Mouse (Mus musculus): ENCODE results near the gene Htr6. TPM values are rescaled to one million over a fixed set of nuclear protein-coding genes. Genes with fewer than 3 reads are reported as not detected.

The Htr6 gene
- polyA plus RNA-seq, 2 experiments = not detected

DNA sequence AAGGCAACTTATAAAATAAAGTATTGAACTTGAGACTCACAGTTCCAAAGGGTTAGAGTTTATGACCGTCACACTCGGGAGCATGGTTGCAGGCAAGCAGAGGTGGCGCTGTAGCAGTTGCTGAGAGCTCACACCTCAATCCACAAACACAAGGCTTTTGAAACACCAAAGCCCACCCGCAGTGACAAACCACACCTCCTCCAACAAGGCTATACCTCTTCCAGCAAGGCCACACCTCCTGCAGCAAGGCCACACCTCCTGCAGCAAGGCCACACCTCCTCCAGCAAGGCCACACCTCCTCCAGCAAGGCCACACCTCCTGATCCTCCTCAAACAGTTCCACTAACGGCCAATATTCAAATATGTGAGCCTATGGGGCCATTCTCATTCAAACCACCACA, 30.8 kb downstream of the Htr6 start:
- Histone ChIP-seq H3K4me3 (ENCODE audit: insufficient read depth in 1 of 2, low read depth in 2 of 2, low read length in 2 of 2) (no peak overlapping the region), H3K4me1 (replicated peaks; ENCODE audit: control insufficient read depth in 2 of 2, insufficient read depth in 2 of 2, low read length in 1 of 2) (no peaks in the 10 kb centered on the region), H3K4me2 (ENCODE audit: low read depth) (no peak overlapping the region), H3K36me3 (replicated peaks; ENCODE audit: control insufficient read depth, insufficient read depth, low read depth) (no peaks in the 10 kb centered on the region), H3K9me3 (ENCODE audit: control insufficient read depth, low read length) (no peaks in the 10 kb centered on the region), H3K27me3 (ENCODE audit: control insufficient read depth, insufficient read depth, low read length) (no peaks in the 10 kb centered on the region), H3K9ac (replicated peaks) (no peak overlapping the region), H3K27ac (no peak overlapping the region)
- 77% methylated on average over 5 of the region's 5 CpGs for WGBS (ENCODE audit: insufficient replicate concordance)
- TF ChIP-seq CTCF (IDR thresholded peaks at IDR 0.05; ENCODE audit: low read depth) (no peak), EP300 (IDR thresholded peaks at IDR 0.05; ENCODE audit: low read depth) (no peak)
- no peak for DNase-seq (ENCODE audit: low read depth in 3 of 3, low spot score in 3 of 3)
- no peak for ATAC-seq (ENCODE audit: insufficient read depth)

DNA sequence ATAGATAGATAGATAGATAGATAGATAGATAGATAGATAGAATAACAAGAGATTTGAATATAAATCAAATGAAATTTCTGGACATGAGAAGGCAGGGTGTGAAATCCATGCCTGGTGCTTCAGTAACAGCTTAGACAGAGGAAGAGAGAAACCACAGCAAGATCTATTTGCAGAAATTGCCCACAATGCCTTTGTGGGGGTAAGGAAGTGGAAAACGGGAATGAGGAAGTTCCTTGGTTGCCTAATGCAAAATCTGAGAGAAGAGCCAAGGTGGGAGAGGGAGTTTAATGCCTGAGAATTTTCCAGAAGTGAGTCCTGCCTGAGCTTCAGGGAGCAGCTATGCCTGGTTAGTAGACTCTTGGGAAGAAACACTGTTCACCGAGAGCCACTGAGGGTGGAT, 31.8 kb downstream of the Htr6 start:
- Histone ChIP-seq H3K27ac (no peak overlapping the region), H3K27me3 (ENCODE audit: control insufficient read depth, insufficient read depth, low read length) (no peaks in the 10 kb centered on the region), H3K9ac (replicated peaks) (no peak overlapping the region), H3K4me3 (ENCODE audit: insufficient read depth in 1 of 2, low read depth in 2 of 2, low read length in 2 of 2) (no peak overlapping the region), H3K9me3 (ENCODE audit: control insufficient read depth, low read length) (no peaks in the 10 kb centered on the region), H3K4me2 (ENCODE audit: low read depth) (no peak overlapping the region), H3K4me1 (replicated peaks; ENCODE audit: control insufficient read depth in 2 of 2, insufficient read depth in 2 of 2, low read length in 1 of 2) (no peaks in the 10 kb centered on the region), H3K36me3 (replicated peaks; ENCODE audit: control insufficient read depth, insufficient read depth, low read depth) (no peaks in the 10 kb centered on the region)
- TF ChIP-seq CTCF (IDR thresholded peaks at IDR 0.05; ENCODE audit: low read depth) = no peak
- TF ChIP-seq EP300 (IDR thresholded peaks at IDR 0.05; ENCODE audit: low read depth) = no peak
- DNase-seq (ENCODE audit: low read depth in 3 of 3, low spot score in 3 of 3) (no peak), ATAC-seq (ENCODE audit: insufficient read depth) (no peak)
- 30% methylated on average over 2 of the region's 2 CpGs for WGBS (ENCODE audit: insufficient replicate concordance)

DNA sequence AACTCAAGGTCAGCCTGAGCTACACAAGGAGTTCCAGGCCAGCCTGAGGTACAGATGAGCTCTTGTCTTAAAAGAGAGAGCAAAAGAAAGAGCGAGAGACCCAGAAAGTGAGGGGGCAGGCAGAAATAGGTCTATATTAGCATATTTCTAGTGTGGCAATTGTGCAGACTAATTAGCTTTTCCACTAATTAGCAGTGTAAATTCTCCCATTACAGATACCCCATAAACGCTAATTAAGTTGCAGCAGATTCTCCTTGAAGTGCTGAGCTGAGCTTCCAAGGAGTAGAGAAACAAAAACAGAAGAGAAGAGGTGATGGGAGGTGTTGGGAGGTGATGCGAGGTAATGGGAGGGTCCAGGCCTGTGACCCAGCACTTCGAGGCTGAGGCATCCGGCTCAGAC, 32.8 kb downstream of the Htr6 start:
- Histone ChIP-seq H3K36me3 (replicated peaks; ENCODE audit: control insufficient read depth, insufficient read depth, low read depth) (no peaks in the 10 kb centered on the region), H3K4me1 (replicated peaks; ENCODE audit: control insufficient read depth in 2 of 2, insufficient read depth in 2 of 2, low read length in 1 of 2) (no peaks in the 10 kb centered on the region), H3K27me3 (ENCODE audit: control insufficient read depth, insufficient read depth, low read length) (no peaks in the 10 kb centered on the region), H3K9me3 (ENCODE audit: control insufficient read depth, low read length) (no peaks in the 10 kb centered on the region), H3K4me3 (ENCODE audit: insufficient read depth in 1 of 2, low read depth in 2 of 2, low read length in 2 of 2) (no peak overlapping the region), H3K9ac (replicated peaks) (no peak overlapping the region), H3K27ac (no peak overlapping the region), H3K4me2 (ENCODE audit: low read depth) (no peak overlapping the region)
- DNase-seq (ENCODE audit: low read depth in 3 of 3, low spot score in 3 of 3) = no peak
- TF ChIP-seq EP300 (IDR thresholded peaks at IDR 0.05; ENCODE audit: low read depth) (no peak), CTCF (IDR thresholded peaks at IDR 0.05; ENCODE audit: low read depth) (no peak)
- no peak for ATAC-seq (ENCODE audit: insufficient read depth)
- WGBS (ENCODE audit: insufficient replicate concordance) = 62% methylated on average over 5 of the region's 5 CpGs

DNA sequence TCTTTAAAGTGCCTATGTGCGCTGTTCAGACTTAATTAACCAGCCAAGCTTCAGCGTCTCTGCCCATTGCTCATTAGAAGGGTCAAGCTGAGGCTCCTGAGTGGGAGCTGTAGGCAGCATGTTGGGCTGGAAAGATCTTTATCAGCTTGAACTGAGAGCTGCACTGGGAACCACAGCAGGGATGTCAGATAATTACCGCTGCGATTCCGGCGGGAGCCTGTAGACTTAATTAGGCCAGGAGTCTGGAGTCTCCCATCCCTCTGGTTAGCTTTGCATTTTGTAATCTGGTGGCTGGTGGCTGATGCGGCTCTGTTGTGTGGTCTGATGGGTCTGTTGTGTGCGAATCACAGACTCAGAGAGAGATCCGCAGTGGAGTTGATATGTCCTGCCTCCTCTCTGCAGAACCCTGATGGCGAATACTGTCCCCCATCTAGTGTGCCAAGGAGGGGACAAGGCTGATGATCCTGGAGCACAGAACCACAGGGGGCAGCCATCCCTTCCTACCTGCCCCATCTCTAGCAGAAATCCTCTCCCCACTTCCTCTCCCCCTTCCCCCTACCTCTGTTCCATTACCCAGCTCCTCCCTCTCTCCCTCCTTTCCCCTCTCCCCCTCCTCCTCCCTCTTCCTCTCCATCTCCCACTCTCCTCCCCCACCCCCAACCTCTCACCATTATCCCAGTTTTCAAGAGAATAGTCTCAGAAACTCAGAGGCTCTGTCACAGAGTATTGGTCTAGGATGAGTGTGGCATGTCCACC, 35.1 kb downstream of the Htr6 start:
- ATAC-seq (ENCODE audit: insufficient read depth) (no peak), DNase-seq (ENCODE audit: low read depth in 3 of 3, low spot score in 3 of 3) (no peak)
- Histone ChIP-seq H3K4me3 (ENCODE audit: insufficient read depth in 1 of 2, low read depth in 2 of 2, low read length in 2 of 2) (no peak overlapping the region), H3K9ac (replicated peaks) (no peak overlapping the region; the same call in 1 of the 2 replicates), H3K4me2 (ENCODE audit: low read depth) (no peak overlapping the region), H3K27ac (no peak overlapping the region), H3K27me3 (ENCODE audit: control insufficient read depth, insufficient read depth, low read length) (no peaks in the 10 kb centered on the region), H3K4me1 (replicated peaks; ENCODE audit: control insufficient read depth in 2 of 2, insufficient read depth in 2 of 2, low read length in 1 of 2) (no peaks in the 10 kb centered on the region), H3K36me3 (replicated peaks; ENCODE audit: control insufficient read depth, insufficient read depth, low read depth) (no peaks in the 10 kb centered on the region), H3K9me3 (ENCODE audit: control insufficient read depth, low read length) (no peaks in the 10 kb centered on the region)
- 14% methylated on average over 10 of the region's 10 CpGs for WGBS (ENCODE audit: insufficient replicate concordance)
- no peak for TF ChIP-seq CTCF (IDR thresholded peaks at IDR 0.05; ENCODE audit: low read depth)
- no peak for TF ChIP-seq EP300 (IDR thresholded peaks at IDR 0.05; ENCODE audit: low read depth)

DNA sequence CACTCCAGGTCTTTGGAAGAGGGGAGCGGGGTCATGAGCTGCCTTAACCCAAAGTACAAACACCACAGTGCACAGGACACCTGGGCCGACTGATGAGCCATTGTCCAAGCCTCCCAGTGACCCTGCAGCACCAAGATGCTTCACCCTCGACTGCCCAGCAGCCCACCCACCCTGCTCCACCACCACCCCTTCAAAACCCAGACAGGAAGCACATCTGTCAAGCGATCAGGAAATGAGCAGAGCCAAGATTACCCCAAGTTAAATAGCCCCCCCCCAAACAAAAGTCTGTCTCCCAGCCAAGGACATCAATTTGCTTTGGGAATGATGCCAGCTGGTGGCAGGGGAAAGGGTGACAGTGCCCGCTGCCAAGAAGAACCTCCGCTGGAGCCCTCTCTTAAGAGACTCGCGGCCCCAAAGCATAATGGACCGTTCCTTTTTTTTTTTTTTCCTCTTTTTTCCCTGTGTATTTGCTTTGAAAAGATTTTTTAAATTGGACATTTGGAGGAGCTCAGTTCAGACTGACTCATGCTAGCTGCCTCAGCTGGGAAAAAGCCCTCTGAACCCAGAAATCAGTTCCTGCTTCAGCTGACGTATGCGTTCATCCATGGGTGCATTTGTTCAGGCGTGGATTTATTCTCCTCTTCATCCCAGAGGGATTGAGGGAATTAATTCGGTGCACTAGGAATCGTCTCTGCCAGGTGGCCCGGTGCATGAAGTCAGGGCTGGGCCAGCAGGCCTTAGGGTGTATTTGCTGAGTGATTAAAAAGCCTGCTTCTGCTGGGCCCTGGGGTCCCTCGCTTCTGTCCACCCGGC, 37.4 kb downstream of the Htr6 start:
- ATAC-seq (ENCODE audit: insufficient read depth) = no peak
- H3K9me3 ChIP-seq (ENCODE audit: control insufficient read depth, low read length) = no peaks in the 10 kb centered on the region
- no peaks in the 10 kb centered on the region for H3K27me3 ChIP-seq (ENCODE audit: control insufficient read depth, insufficient read depth, low read length)
- no peak for TF ChIP-seq CTCF (IDR thresholded peaks at IDR 0.05; ENCODE audit: low read depth)
- TF ChIP-seq EP300 (IDR thresholded peaks at IDR 0.05; ENCODE audit: low read depth) = no peak
- DNase-seq (ENCODE audit: low read depth in 3 of 3, low spot score in 3 of 3) = no peak
- no peak overlapping the region for H3K27ac ChIP-seq
- WGBS (ENCODE audit: insufficient replicate concordance) = 63% methylated on average over 17 of the region's 17 CpGs
- H3K4me3 ChIP-seq (ENCODE audit: insufficient read depth in 1 of 2, low read depth in 2 of 2, low read length in 2 of 2) = no peak overlapping the region
- H3K4me2 ChIP-seq (ENCODE audit: low read depth) = no peak overlapping the region
- H3K36me3 ChIP-seq (replicated peaks; ENCODE audit: control insufficient read depth, insufficient read depth, low read depth) = no peaks in the 10 kb centered on the region
- no peaks in the 10 kb centered on the region for H3K4me1 ChIP-seq (replicated peaks; ENCODE audit: control insufficient read depth in 2 of 2, insufficient read depth in 2 of 2, low read length in 1 of 2)
- H3K9ac ChIP-seq (replicated peaks) = no peak overlapping the region
